Mouse (Mus musculus): ENCODE measurements around the gene Ptges3. TPM values are rescaled to one million over a fixed set of nuclear protein-coding genes. Genes with fewer than 3 reads are reported as not detected.

Gene Ptges3
- polyA plus RNA-seq (2014; fragmentation: Nextera tagmentation; extraction: Ambion mirVana) = 631 and 646 TPM in 2 replicates

- Histone ChIP-seq H3K36me3 (ENCODE audit: control insufficient read depth, insufficient read depth, low read length) (peaks cover 2% of the 10 kb centered on the region; the same call in 1 of the 2 replicates), H3K9ac (ENCODE audit: low read length) (peak within 1 kb of the TSS; percentile 96), H3K9me3 (ENCODE audit: control insufficient read depth, low read length) (no peaks in the 10 kb centered on the region), H3K4me1 (ENCODE audit: control insufficient read depth, insufficient read depth, low read length) (peaks cover 7% of the 10 kb centered on the region; the same call in 1 of the 2 replicates), H3K27me3 (ENCODE audit: control insufficient read depth, insufficient read depth, low read length) (no peaks in the 10 kb centered on the region), H3K4me3 (ENCODE audit: low read depth, low read length) (peak within 1 kb of the TSS; percentile 98), H3K4me2 (ENCODE audit: low read depth, severe bottlenecking) (peak within 1 kb of the TSS; percentile 87), H3K27ac (replicated peaks; ENCODE audit: low read depth, low read length) (peak within 1 kb of the TSS; percentile 97)
- peak; percentile 91 for ATAC-seq (ENCODE audit: insufficient number of reproducible peaks, low FRiP score, low TSS enrichment, low read depth)
- peak; percentile 99 for DNase-seq (ENCODE audit: low spot score)
- under 1% methylated on average over 67 of the region's 72 CpGs for WGBS
These were observed at the start of gene Ptges3 for GRCm38 (mm10) chr10:128058601-128059151. TSS of gene Ptges3 (plus strand) at chr10:128058954.

- no peaks in the 10 kb centered on the region for H3K4me1 ChIP-seq (ENCODE audit: control insufficient read depth, insufficient read depth, low read length)
- H3K27me3 ChIP-seq (ENCODE audit: control insufficient read depth, insufficient read depth, low read length) = no peaks in the 10 kb centered on the region
- DNase-seq (ENCODE audit: low spot score) (no peak), ATAC-seq (ENCODE audit: insufficient number of reproducible peaks, low FRiP score, low TSS enrichment, low read depth) (no peak)
- no peak overlapping the region for H3K4me3 ChIP-seq (ENCODE audit: low read depth, low read length)
- H3K36me3 ChIP-seq (ENCODE audit: control insufficient read depth, insufficient read depth, low read length) = no peaks in the 10 kb centered on the region
- no peak overlapping the region for H3K9ac ChIP-seq (ENCODE audit: low read length)
- H3K27ac ChIP-seq (replicated peaks; ENCODE audit: low read depth, low read length) = no peak overlapping the region
- H3K9me3 ChIP-seq (ENCODE audit: control insufficient read depth, low read length) = no peaks in the 10 kb centered on the region
- no peak overlapping the region for H3K4me2 ChIP-seq (ENCODE audit: low read depth, severe bottlenecking)
- 79% methylated on average over 5 of the region's 5 CpGs for WGBS
These were observed 49.0 kb upstream of the Ptges3 start for GRCm38 (mm10) chr10:128009735-128010134.

GRCm38 (mm10) chr10:128015068-128015934, 43.5 kb upstream of the Ptges3 start, which contains the start of gene Prim1:
TSS of gene Prim1 (plus strand) at chr10:128015168.
- Histone ChIP-seq H3K9ac (ENCODE audit: low read length) (peak within 1 kb of the TSS; percentile 57), H3K4me2 (ENCODE audit: low read depth, severe bottlenecking) (peak within 1 kb of the TSS; percentile 43), H3K9me3 (ENCODE audit: control insufficient read depth, low read length) (no peaks in the 10 kb centered on the region), H3K36me3 (ENCODE audit: control insufficient read depth, insufficient read depth, low read length) (peaks cover 6% of the 10 kb centered on the region; the same call in 1 of the 2 replicates), H3K27me3 (ENCODE audit: control insufficient read depth, insufficient read depth, low read length) (no peaks in the 10 kb centered on the region), H3K4me1 (ENCODE audit: control insufficient read depth, insufficient read depth, low read length) (no peaks in the 10 kb centered on the region), H3K4me3 (ENCODE audit: low read depth, low read length) (peak within 1 kb of the TSS; percentile 49), H3K27ac (replicated peaks; ENCODE audit: low read depth, low read length) (no peak within 1 kb of the TSS)
- WGBS = 7% methylated on average over 31 of the region's 31 CpGs
- ATAC-seq (ENCODE audit: insufficient number of reproducible peaks, low FRiP score, low TSS enrichment, low read depth) (peak; percentile 86), DNase-seq (ENCODE audit: low spot score) (peak; percentile 91)

GRCm38 (mm10) chr10:128022196-128022595, 36.6 kb upstream of the Ptges3 start:
- no peaks in the 10 kb centered on the region for H3K27me3 ChIP-seq (ENCODE audit: control insufficient read depth, insufficient read depth, low read length)
- no peaks in the 10 kb centered on the region for H3K4me1 ChIP-seq (ENCODE audit: control insufficient read depth, insufficient read depth, low read length)
- H3K9me3 ChIP-seq (ENCODE audit: control insufficient read depth, low read length) = no peaks in the 10 kb centered on the region
- peaks cover 27% of the 10 kb centered on the region for H3K36me3 ChIP-seq (ENCODE audit: control insufficient read depth, insufficient read depth, low read length)
- H3K27ac ChIP-seq (replicated peaks; ENCODE audit: low read depth, low read length) = no peak overlapping the region
- DNase-seq (ENCODE audit: low spot score) = no peak
- 95% methylated on average over 5 of the region's 5 CpGs for WGBS
- no peak overlapping the region for H3K4me3 ChIP-seq (ENCODE audit: low read depth, low read length)
- ATAC-seq (ENCODE audit: insufficient number of reproducible peaks, low FRiP score, low TSS enrichment, low read depth) = no peak
- no peak overlapping the region for H3K4me2 ChIP-seq (ENCODE audit: low read depth, severe bottlenecking)
- H3K9ac ChIP-seq (ENCODE audit: low read length) = no peak overlapping the region

GRCm38 (mm10) chr10:128023496-128023895, 35.3 kb upstream of the Ptges3 start:
- Histone ChIP-seq H3K4me2 (ENCODE audit: low read depth, severe bottlenecking) (no peak overlapping the region), H3K27ac (replicated peaks; ENCODE audit: low read depth, low read length) (no peak overlapping the region), H3K4me1 (ENCODE audit: control insufficient read depth, insufficient read depth, low read length) (no peaks in the 10 kb centered on the region), H3K9ac (ENCODE audit: low read length) (no peak overlapping the region), H3K9me3 (ENCODE audit: control insufficient read depth, low read length) (no peaks in the 10 kb centered on the region), H3K27me3 (ENCODE audit: control insufficient read depth, insufficient read depth, low read length) (no peaks in the 10 kb centered on the region), H3K4me3 (ENCODE audit: low read depth, low read length) (no peak overlapping the region), H3K36me3 (ENCODE audit: control insufficient read depth, insufficient read depth, low read length) (peaks cover 25% of the 10 kb centered on the region)
- ATAC-seq (ENCODE audit: insufficient number of reproducible peaks, low FRiP score, low TSS enrichment, low read depth) (no peak), DNase-seq (ENCODE audit: low spot score) (no peak)
- WGBS = 94% methylated on average over 10 of the region's 10 CpGs

GRCm38 (mm10) chr10:128029931-128030330, 28.8 kb upstream of the Ptges3 start:
- WGBS = 90% methylated on average over 7 of the region's 7 CpGs
- Histone ChIP-seq H3K9me3 (ENCODE audit: control insufficient read depth, low read length) (no peaks in the 10 kb centered on the region), H3K4me3 (ENCODE audit: low read depth, low read length) (no peak overlapping the region), H3K27ac (replicated peaks; ENCODE audit: low read depth, low read length) (no peak overlapping the region), H3K4me1 (ENCODE audit: control insufficient read depth, insufficient read depth, low read length) (0 out of 2 replicates have a peak, but pooled peaks cover 2% of the 10 kb centered on the region), H3K4me2 (ENCODE audit: low read depth, severe bottlenecking) (no peak overlapping the region), H3K9ac (ENCODE audit: low read length) (no peak overlapping the region), H3K36me3 (ENCODE audit: control insufficient read depth, insufficient read depth, low read length) (peaks cover 12% of the 10 kb centered on the region; the same call in 1 of the 2 replicates), H3K27me3 (ENCODE audit: control insufficient read depth, insufficient read depth, low read length) (no peaks in the 10 kb centered on the region)
- no peak for DNase-seq (ENCODE audit: low spot score)
- ATAC-seq (ENCODE audit: insufficient number of reproducible peaks, low FRiP score, low TSS enrichment, low read depth) = no peak

- H3K4me1 ChIP-seq (ENCODE audit: control insufficient read depth, insufficient read depth, low read length) = 0 out of 2 replicates have a peak, but pooled peaks cover 2% of the 10 kb centered on the region
- DNase-seq (ENCODE audit: low spot score) (no peak), ATAC-seq (ENCODE audit: insufficient number of reproducible peaks, low FRiP score, low TSS enrichment, low read depth) (no peak)
- no peaks in the 10 kb centered on the region for H3K27me3 ChIP-seq (ENCODE audit: control insufficient read depth, insufficient read depth, low read length)
- 89% methylated on average over 2 of the region's 2 CpGs for WGBS
- H3K4me2 ChIP-seq (ENCODE audit: low read depth, severe bottlenecking) = no peak overlapping the region
- no peak overlapping the region for H3K4me3 ChIP-seq (ENCODE audit: low read depth, low read length)
- H3K9me3 ChIP-seq (ENCODE audit: control insufficient read depth, low read length) = no peaks in the 10 kb centered on the region
- no peak overlapping the region for H3K27ac ChIP-seq (replicated peaks; ENCODE audit: low read depth, low read length)
- H3K36me3 ChIP-seq (ENCODE audit: control insufficient read depth, insufficient read depth, low read length) = peaks cover 8% of the 10 kb centered on the region; the same call in 1 of the 2 replicates
- H3K9ac ChIP-seq (ENCODE audit: low read length) = no peak overlapping the region
These were observed 27.9 kb upstream of the Ptges3 start for GRCm38 (mm10) chr10:128030860-128031259.

GRCm38 (mm10) chr10:128036746-128037425, 21.9 kb upstream of the Ptges3 start:
- H3K4me1 ChIP-seq (ENCODE audit: control insufficient read depth, insufficient read depth, low read length) = peaks cover 12% of the 10 kb centered on the region; the same call in 1 of the 2 replicates
- ATAC-seq (ENCODE audit: insufficient number of reproducible peaks, low FRiP score, low TSS enrichment, low read depth) (no peak), DNase-seq (ENCODE audit: low spot score) (peak; percentile 42)
- H3K9me3 ChIP-seq (ENCODE audit: control insufficient read depth, low read length) = no peaks in the 10 kb centered on the region
- no peaks in the 10 kb centered on the region for H3K27me3 ChIP-seq (ENCODE audit: control insufficient read depth, insufficient read depth, low read length)
- peaks cover 27% of the 10 kb centered on the region for H3K36me3 ChIP-seq (ENCODE audit: control insufficient read depth, insufficient read depth, low read length)
- peak overlapping the region; percentile 98 for H3K9ac ChIP-seq (ENCODE audit: low read length)
- H3K4me2 ChIP-seq (ENCODE audit: low read depth, severe bottlenecking) = peak overlapping the region; percentile 71
- 4% methylated on average over 10 of the region's 10 CpGs for WGBS
- peak overlapping the region; percentile 93 for H3K4me3 ChIP-seq (ENCODE audit: low read depth, low read length)
- H3K27ac ChIP-seq (replicated peaks; ENCODE audit: low read depth, low read length) = no peak overlapping the region

Data from limb, embryonic 11.5 days (tissue).